Mouse (Mus musculus): ENCODE data around the gene Fsd1l. TPM values are rescaled to one million over a fixed set of nuclear protein-coding genes. Genes with fewer than 3 reads are reported as not detected.
"Not testable (repeated sequence)": the region's sequence is repeated elsewhere in the genome, so short reads cannot be mapped to it uniquely, and the experiment has no call there.

Gene Fsd1l
- total RNA-seq, 2 experiments from 2014 or later = 33.7 to 36.1 TPM

GRCm38 (mm10) chr4:53717546-53717945 lies 86.3 kb downstream of the Fsd1l start:
- intact Hi-C loops (cut with DNase I) = no loop called here

GRCm38 (mm10) chr4:53718261-53718660 lies 87.0 kb downstream of the Fsd1l start:
- DNase-seq (ENCODE audit: low spot score in 2 of 2) = no peak
- intact Hi-C loops (cut with DNase I) = no loop called here

More at GRCm38 (mm10) chr4:53717546-53717945, 86.3 kb downstream of the Fsd1l start:
- DNase-seq (ENCODE audit: low spot score in 2 of 2) = no peak

- intact Hi-C loops (cut with DNase I) = no loop called here
Measured at GRCm38 (mm10) chr4:53722506-53722905, 91.2 kb downstream of the Fsd1l start.

GRCm38 (mm10) chr4:53726100-53726499 lies 94.8 kb downstream of the Fsd1l start:
- DNase-seq (ENCODE audit: low spot score in 2 of 2); intact Hi-C loops (cut with DNase I): not testable (repeated sequence)

More at GRCm38 (mm10) chr4:53722506-53722905, 91.2 kb downstream of the Fsd1l start:
- peak in 1 of 2 experiments; percentile 26 for DNase-seq (ENCODE audit: low spot score in 2 of 2)

DNA sequence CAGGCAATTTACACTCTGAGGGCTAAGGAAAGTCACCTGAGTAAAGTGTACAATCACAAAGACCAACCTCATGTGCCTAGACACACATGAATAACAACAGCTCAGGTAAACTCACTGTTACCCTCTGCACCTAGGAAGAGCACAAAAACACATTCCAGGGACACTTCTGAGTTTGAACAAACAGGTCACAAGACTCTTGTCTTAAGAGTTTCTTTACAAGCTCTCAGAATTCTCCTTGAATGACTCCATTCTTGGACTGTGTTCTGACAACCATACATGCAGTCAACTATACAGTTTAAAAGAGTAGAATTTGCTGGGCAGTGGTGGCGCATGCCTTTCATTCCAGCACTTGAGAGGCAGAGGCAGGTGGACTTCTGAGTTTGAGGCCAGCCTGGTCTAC lies 96.8 kb downstream of the Fsd1l start:
- DNase-seq (ENCODE audit: low spot score in 2 of 2) = no peak
- intact Hi-C loops (cut with DNase I) = no loop called here

GRCm38 (mm10) chr4:53738956-53739616 lies 107.8 kb downstream of the Fsd1l start:
- peak; percentile 54 to 76 for DNase-seq (ENCODE audit: low spot score in 2 of 2)
- intact Hi-C loops (cut with DNase I) = loop anchor here (1.0 to 5.0 kb wide), 2 partner anchors 106 to 178 kb away; no protein-coding TSS in a partner anchor

DNA sequence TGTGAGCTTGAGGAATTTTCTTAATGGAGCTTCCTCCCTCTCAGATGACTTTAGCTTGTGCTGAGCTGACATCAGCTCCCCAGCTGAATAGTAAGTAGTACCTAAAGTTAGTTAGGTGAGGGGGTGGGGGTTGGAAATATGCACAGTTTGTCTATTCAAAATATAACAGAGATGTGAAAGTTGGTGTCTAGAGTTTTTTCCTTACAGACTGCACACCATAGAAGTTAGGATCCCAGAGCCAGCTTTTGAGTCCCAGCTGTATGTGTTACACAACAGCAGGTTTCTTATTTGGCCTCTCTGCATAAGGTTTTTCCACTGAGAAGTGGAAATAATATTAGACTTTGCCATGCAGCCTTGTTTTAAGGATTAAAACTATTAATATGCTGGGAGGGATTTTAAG lies 118.6 kb downstream of the Fsd1l start:
- intact Hi-C loops (cut with DNase I) = loop anchor here (1.0 to 5.0 kb wide), 2 partner anchors 8 to 77 kb away; partner anchors contain the start of gene Tmem38b
- peak in 1 of 2 experiments; percentile 82 for DNase-seq (ENCODE audit: low spot score in 2 of 2)

DNA sequence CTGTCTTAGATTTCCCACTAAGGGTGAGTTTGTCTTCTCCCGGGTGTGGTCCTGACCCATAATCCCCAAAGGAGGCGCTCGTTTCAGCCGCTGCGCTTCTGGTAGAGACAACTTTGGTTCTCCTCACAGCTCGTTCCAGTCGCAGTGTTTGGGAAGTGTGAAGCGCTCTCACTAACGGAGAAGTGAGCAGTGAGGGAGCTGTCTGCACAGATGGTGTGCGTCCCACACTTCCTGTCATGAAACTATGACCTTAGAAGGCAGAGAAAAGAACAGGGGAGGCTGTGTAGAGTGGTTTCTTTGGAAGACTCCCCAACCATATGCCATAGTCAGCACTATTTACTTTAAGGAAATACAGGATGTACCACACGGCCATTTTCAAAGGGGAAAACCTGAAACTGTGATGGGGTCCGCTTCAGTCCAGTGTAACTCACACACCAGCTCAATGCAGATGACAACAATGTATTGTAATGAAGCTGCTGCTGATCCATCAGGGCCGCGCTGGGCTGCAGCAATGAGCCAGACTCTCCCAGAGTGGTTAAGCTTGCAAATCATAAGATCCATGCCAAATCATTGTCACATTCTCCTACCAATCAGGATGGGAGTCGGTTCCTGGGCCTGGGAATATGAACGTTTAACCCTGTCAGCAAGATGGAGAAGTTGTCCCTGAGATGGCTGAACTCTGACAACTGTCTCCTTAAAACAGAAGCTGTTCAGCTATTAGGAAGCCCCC lies 119.3 kb downstream of the Fsd1l start:
- DNase-seq (ENCODE audit: low spot score in 2 of 2) = peak; percentile 50 to 91
- intact Hi-C loops (cut with DNase I) = loop anchor here (1.0 to 5.0 kb wide), 2 partner anchors 8 to 77 kb away; partner anchors contain the start of gene Tmem38b

Other genes starting within 250 kb of the Fsd1l start
- 10 to 100 TPM; 67.2 to 72.4 TPM for gene Slc44a1, start 191.1 kb upstream of the Fsd1l start, total RNA-seq (2021)
- 10 to 100 TPM; 29.0 to 31.8 TPM for gene Fktn, start 82.5 kb downstream of the Fsd1l start, total RNA-seq (2021)
- not detected for gene Tal2, start 148.2 kb downstream of the Fsd1l start, total RNA-seq (2021)
- 10 to 100 TPM; 11.5 to 12.8 TPM for gene Tmem38b, start 194.6 kb downstream of the Fsd1l start, total RNA-seq (2021)